Mouse (Mus musculus) liver, postnatal 0 days (tissue): ENCODE measurements around the gene C1s2.

ENCODE experiments used
- CTCF ChIP-seq: sonication (generic); IDR thresholded peaks from 2 replicates; pipeline ENCODE4 v1.5.1; 2016; ENCODE audit warnings: antibody characterized with exemption, low read depth
- EP300 ChIP-seq: IDR thresholded peaks from 2 replicates; pipeline ENCODE4 v1.6.1; 2016; ENCODE audit warnings: antibody characterized with exemption, low read depth, mild to moderate bottlenecking

GRCm38 (mm10) chr6:124669234-124669859 is 33.5 kb upstream of the C1s2 start:
- no peak for TF ChIP-seq CTCF
- TF ChIP-seq EP300 = no peak
